Mouse (Mus musculus) myocyte (in vitro differentiated cells): ENCODE data around the gene Anxa1.

Experiments
- CEBPB ChIP-seq: IDR thresholded peaks from 2 replicates; pipeline ENCODE4 v1.6.1; 2011; ENCODE audit warnings: mild to moderate bottlenecking, moderate library complexity; ENCODE audit not compliant: poor library complexity, insufficient read depth, severe bottlenecking
- E2F4 ChIP-seq: IDR thresholded peaks from one replicate; pipeline ENCODE4 v1.6.1; 2011; ENCODE audit warnings: mild to moderate bottlenecking, control low read depth, moderate library complexity; ENCODE audit not compliant: insufficient read depth
- MAX ChIP-seq: IDR thresholded peaks from one replicate; pipeline ENCODE4 v1.6.1; 2011; ENCODE audit warnings: low read depth, mild to moderate bottlenecking, control low read depth
- MYOD1 ChIP-seq, 3 experiments: IDR thresholded peaks; one replicate each; pipeline ENCODE4 v1.6.1; 2011; ENCODE audit warnings: control low read depth in 2 of 3, low read depth in 2 of 3, mild to moderate bottlenecking in 2 of 3, moderate library complexity in 1 of 3; ENCODE audit not compliant: insufficient read length in 2 of 3, control insufficient read depth in 1 of 3
- MYOG ChIP-seq, 3 experiments: IDR thresholded peaks; one replicate each; pipeline ENCODE4 v1.6.1; 2011; ENCODE audit warnings: control low read depth in 2 of 3, low read depth in 2 of 3, mild to moderate bottlenecking in 2 of 3; ENCODE audit not compliant: insufficient read length in 2 of 3, control insufficient read depth in 1 of 3, insufficient read depth in 1 of 3
- POLR2A ChIP-seq: IDR thresholded peaks from one replicate; pipeline ENCODE4 v1.6.1; 2011; ENCODE audit warnings: low read depth, mild to moderate bottlenecking, control low read depth, moderate library complexity; ENCODE audit not compliant: insufficient read length
- POLR2AphosphoS2 ChIP-seq: IDR thresholded peaks from one replicate; pipeline ENCODE4 v1.6.1; 2011; ENCODE audit warnings: low read depth, control low read depth; ENCODE audit not compliant: insufficient read length
- REST ChIP-seq: IDR thresholded peaks from one replicate; pipeline ENCODE4 v1.6.1; 2011; ENCODE audit warnings: mild to moderate bottlenecking, control low read depth, moderate library complexity; ENCODE audit not compliant: insufficient read depth, insufficient read length
- SRF ChIP-seq: IDR thresholded peaks from one replicate; pipeline ENCODE4 v1.6.1; 2011; ENCODE audit warnings: low read depth; ENCODE audit not compliant: control insufficient read depth, insufficient read length
- TCF12 ChIP-seq: IDR thresholded peaks from one replicate; pipeline ENCODE4 v1.6.1; 2011; ENCODE audit warnings: mild to moderate bottlenecking, control low read depth; ENCODE audit not compliant: poor library complexity, insufficient read depth, severe bottlenecking
- TCF3 ChIP-seq: IDR thresholded peaks from one replicate; pipeline ENCODE4 v1.6.1; 2011; ENCODE audit warnings: low read depth, control low read depth; ENCODE audit not compliant: insufficient read length
- USF1 ChIP-seq: IDR thresholded peaks from one replicate; pipeline ENCODE4 v1.6.1; 2011; ENCODE audit warnings: low read depth, mild to moderate bottlenecking, control low read depth, moderate library complexity

GRCm38 (mm10) chr19:20403219-20403618 lies 12.5 kb upstream of the Anxa1 start:
- TF ChIP-seq USF1: no peak
- no peak for TF ChIP-seq POLR2A
- no peak for TF ChIP-seq MYOD1 (IDR thresholded peaks at IDR 0.05; ENCODE audit: control insufficient read depth in 1 of 3, insufficient read length in 2 of 3, low read depth in 2 of 3)
- no peak for TF ChIP-seq REST
- TF ChIP-seq POLR2AphosphoS2: no peak
- TF ChIP-seq MYOG (IDR thresholded peaks at IDR 0.05; ENCODE audit: control insufficient read depth in 1 of 3, insufficient read depth in 1 of 3, insufficient read length in 2 of 3, low read depth in 2 of 3): no peak
- TF ChIP-seq TCF12: no peak
- TF ChIP-seq MAX: no peak
- no peak for TF ChIP-seq CEBPB
- no peak for TF ChIP-seq SRF
- TF ChIP-seq TCF3: no peak
- TF ChIP-seq E2F4: no peak
